Mouse (Mus musculus): ENCODE measurements around the gene Mphosph9. TPM values are rescaled to one million over a fixed set of nuclear protein-coding genes. Genes with fewer than 3 reads are reported as not detected.
A peak's percentile ranks its signal among the peaks of the same experiment; 100 is the strongest.

Mphosph9 gene
- polyA plus RNA-seq, 1 experiment from 2014 or later: 10.8 TPM

DNA sequence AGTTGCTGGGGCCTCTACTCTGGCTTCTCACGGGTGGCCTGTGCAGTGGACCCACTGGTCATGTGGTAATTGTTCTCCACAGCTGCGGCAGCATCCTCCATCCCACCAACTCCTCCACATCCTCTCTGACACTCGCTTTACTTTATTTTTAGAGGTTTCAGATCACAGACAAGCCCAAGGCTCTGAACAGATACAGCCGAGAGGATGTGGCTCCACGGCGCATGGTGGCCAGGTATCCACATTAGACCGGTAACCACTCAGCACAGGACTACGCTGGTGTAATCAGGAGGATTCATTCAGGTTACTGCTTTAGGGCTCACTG, 94.7 kb downstream of the Mphosph9 start:
- Histone ChIP-seq H3K4me1 (ENCODE audit: insufficient read depth, low read length) (peaks cover 45% of the 10 kb centered on the region), H3K27ac (ENCODE audit: low read length) (peak overlapping the region; percentile 53), H3K27me3 (ENCODE audit: insufficient read depth, low read length) (no peaks in the 10 kb centered on the region), H3K9ac (replicated peaks; ENCODE audit: low read length) (no peak overlapping the region), H3K36me3 (ENCODE audit: insufficient read depth, low read length) (no peaks in the 10 kb centered on the region), H3K9me3 (ENCODE audit: low read length) (no peaks in the 10 kb centered on the region), H3K4me3 (ENCODE audit: low read length) (no peak overlapping the region), H3K4me2 (replicated peaks; ENCODE audit: low read depth, low read length) (peak overlapping the region; percentile 17; the same call in 1 of the 2 replicates)
- ATAC-seq (ENCODE audit: low FRiP score, low TSS enrichment): no peak
- WGBS: 25% methylated on average over 8 of the region's 8 CpGs

DNA sequence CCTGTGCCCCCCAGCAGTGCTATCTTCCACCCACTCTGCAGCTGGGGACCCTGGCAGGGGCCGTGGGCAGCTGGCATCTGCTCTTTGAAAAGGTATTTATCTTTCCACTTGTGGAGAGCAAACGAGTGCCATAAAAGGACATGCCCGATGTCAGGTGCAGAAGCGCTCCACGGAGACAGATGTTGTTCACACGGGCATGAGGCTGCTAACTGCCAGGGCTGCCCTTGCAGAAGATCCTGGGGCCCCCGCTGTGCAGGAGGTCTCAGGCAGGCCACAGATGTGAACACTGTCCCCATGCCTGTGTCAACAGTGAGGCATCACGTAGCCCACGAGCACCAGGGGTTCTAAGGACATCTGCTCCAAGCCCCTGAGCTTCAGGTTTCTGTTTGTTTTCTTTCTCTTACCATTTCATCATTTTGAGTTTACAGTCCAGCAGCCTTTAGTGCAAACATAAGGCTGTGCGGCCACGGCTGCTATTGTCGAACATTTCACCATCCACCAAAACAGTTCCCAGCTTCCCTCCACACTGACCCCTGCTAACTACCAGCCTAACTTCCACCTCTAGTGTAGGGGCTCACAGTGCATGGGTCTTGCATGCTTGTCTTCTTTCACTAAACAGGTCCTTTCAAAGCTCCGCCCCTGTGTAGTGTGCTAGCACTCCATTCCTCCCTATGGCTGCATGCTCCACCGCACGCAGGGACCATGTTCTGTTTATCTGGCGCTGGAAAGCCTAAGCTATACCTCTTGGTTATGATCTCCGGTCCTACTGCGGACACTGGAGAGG, 95.2 kb downstream of the Mphosph9 start:
- Histone ChIP-seq H3K4me1 (ENCODE audit: insufficient read depth, low read length) (peaks cover 45% of the 10 kb centered on the region), H3K4me2 (replicated peaks; ENCODE audit: low read depth, low read length) (peak overlapping the region; percentile 17; the same call in 1 of the 2 replicates), H3K4me3 (ENCODE audit: low read length) (no peak overlapping the region), H3K27ac (ENCODE audit: low read length) (peak overlapping the region; percentile 53), H3K36me3 (ENCODE audit: insufficient read depth, low read length) (no peaks in the 10 kb centered on the region), H3K9me3 (ENCODE audit: low read length) (no peaks in the 10 kb centered on the region), H3K27me3 (ENCODE audit: insufficient read depth, low read length) (no peaks in the 10 kb centered on the region), H3K9ac (replicated peaks; ENCODE audit: low read length) (no peak overlapping the region)
- ATAC-seq (ENCODE audit: low FRiP score, low TSS enrichment): peak; percentile 68
- 24% methylated on average over 18 of the region's 18 CpGs for WGBS

DNA sequence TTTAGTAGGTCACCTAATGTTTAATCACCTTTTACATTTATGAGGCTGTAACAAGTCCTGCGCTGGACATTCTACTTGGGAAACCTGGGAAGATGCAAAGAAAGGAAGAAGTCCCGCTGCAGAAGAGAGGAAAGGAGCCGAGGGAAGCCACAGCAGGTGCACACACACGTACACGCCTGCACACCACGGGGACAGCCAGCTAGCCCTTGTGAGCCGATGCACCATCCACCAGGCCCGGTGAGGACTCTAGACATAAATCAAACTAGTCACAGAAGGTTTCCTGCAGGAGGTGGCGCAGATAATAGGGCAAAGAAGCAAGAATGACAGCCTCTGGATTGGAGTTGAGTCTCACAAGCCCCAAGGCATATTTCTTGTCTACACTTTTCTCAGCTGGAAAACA, 97.3 kb downstream of the Mphosph9 start:
- Histone ChIP-seq H3K9me3 (ENCODE audit: low read length) (no peaks in the 10 kb centered on the region), H3K27ac (ENCODE audit: low read length) (no peak overlapping the region), H3K27me3 (ENCODE audit: insufficient read depth, low read length) (no peaks in the 10 kb centered on the region), H3K4me2 (replicated peaks; ENCODE audit: low read depth, low read length) (no peak overlapping the region), H3K4me1 (ENCODE audit: insufficient read depth, low read length) (peaks cover 38% of the 10 kb centered on the region), H3K36me3 (ENCODE audit: insufficient read depth, low read length) (no peaks in the 10 kb centered on the region), H3K4me3 (ENCODE audit: low read length) (no peak overlapping the region), H3K9ac (replicated peaks; ENCODE audit: low read length) (no peak overlapping the region)
- ATAC-seq (ENCODE audit: low FRiP score, low TSS enrichment): no peak
- WGBS: 58% methylated on average over 9 of the region's 9 CpGs

DNA sequence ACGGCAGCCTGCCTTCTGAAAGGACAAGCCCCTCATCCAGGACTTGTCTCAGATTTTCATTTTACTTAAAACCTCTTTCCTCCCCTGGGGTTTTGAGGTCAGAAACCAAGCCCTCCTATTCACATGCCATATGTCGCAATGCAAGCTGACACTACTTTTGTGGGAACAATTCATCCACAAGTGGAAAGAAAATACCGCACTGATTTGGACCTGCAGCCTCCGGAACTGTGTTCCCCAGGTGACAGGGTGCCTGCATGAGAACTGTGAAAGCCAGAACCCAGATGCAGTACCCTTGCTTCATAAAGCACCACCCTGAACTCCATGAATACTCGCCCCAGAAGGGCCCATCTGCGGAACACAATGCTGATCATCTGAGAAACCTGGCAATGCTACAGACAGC, 100.6 kb downstream of the Mphosph9 start:
- ATAC-seq (ENCODE audit: low FRiP score, low TSS enrichment): no peak
- H3K9ac ChIP-seq (replicated peaks; ENCODE audit: low read length): no peak overlapping the region
- H3K27ac ChIP-seq (ENCODE audit: low read length): no peak overlapping the region
- no peaks in the 10 kb centered on the region for H3K36me3 ChIP-seq (ENCODE audit: insufficient read depth, low read length)
- H3K9me3 ChIP-seq (ENCODE audit: low read length): no peaks in the 10 kb centered on the region
- H3K27me3 ChIP-seq (ENCODE audit: insufficient read depth, low read length): no peaks in the 10 kb centered on the region
- H3K4me2 ChIP-seq (replicated peaks; ENCODE audit: low read depth, low read length): no peak overlapping the region
- no peak overlapping the region for H3K4me3 ChIP-seq (ENCODE audit: low read length)
- WGBS: 59% methylated on average over 6 of the region's 6 CpGs
- H3K4me1 ChIP-seq (ENCODE audit: insufficient read depth, low read length): peaks cover 10% of the 10 kb centered on the region

DNA sequence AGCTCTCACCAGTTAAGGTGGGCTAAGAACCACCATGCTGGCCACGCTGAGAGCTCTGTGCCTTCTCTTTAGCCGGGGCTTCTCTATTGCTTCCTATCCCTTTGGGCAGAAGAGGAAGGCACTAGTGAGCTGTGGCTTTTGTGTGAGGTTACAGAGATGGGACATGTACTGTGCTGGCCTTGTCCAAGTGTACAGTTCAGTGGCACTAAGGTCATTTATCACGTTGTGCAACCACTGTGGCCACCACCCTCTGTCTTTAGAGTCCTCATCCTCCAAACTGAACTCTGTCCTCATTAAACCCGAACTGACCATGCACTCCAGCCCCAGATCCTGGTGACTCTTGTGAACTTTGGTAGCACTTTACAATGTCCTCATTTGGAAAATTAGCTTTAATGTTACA, 101.3 kb downstream of the Mphosph9 start:
- H3K27ac ChIP-seq (ENCODE audit: low read length): no peak overlapping the region
- ATAC-seq (ENCODE audit: low FRiP score, low TSS enrichment): no peak
- 82% methylated on average over 4 of the region's 4 CpGs for WGBS
- no peak overlapping the region for H3K4me3 ChIP-seq (ENCODE audit: low read length)
- H3K27me3 ChIP-seq (ENCODE audit: insufficient read depth, low read length): no peaks in the 10 kb centered on the region
- H3K9me3 ChIP-seq (ENCODE audit: low read length): no peaks in the 10 kb centered on the region
- H3K36me3 ChIP-seq (ENCODE audit: insufficient read depth, low read length): no peaks in the 10 kb centered on the region
- H3K9ac ChIP-seq (replicated peaks; ENCODE audit: low read length): no peak overlapping the region
- H3K4me2 ChIP-seq (replicated peaks; ENCODE audit: low read depth, low read length): no peak overlapping the region
- H3K4me1 ChIP-seq (ENCODE audit: insufficient read depth, low read length): peaks cover 6% of the 10 kb centered on the region

DNA sequence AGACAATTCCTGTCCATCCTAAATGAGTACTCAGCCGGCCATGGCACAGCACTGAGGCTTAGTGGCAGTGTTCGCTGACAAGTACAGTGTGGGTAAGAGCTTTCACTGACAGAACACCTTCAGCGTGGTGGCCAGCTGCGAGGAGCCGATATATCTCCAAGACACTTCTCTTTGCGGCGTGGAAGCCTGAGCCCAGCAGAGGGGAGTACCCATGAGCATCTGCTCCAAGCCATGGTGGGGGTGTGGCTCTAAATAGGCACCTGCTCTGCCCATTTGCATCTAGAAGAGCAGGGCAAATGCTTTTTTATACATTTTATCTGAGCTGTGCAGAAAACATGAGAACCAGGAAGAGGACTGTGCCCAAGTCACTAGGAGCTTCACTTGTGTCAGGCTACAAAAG, 101.9 kb downstream of the Mphosph9 start:
- Histone ChIP-seq H3K4me2 (replicated peaks; ENCODE audit: low read depth, low read length) (no peak overlapping the region), H3K27me3 (ENCODE audit: insufficient read depth, low read length) (no peaks in the 10 kb centered on the region), H3K9me3 (ENCODE audit: low read length) (no peaks in the 10 kb centered on the region), H3K9ac (replicated peaks; ENCODE audit: low read length) (no peak overlapping the region), H3K27ac (ENCODE audit: low read length) (no peak overlapping the region), H3K4me3 (ENCODE audit: low read length) (no peak overlapping the region), H3K4me1 (ENCODE audit: insufficient read depth, low read length) (peaks cover 9% of the 10 kb centered on the region), H3K36me3 (ENCODE audit: insufficient read depth, low read length) (no peaks in the 10 kb centered on the region)
- 92% methylated on average over 7 of the region's 7 CpGs for WGBS
- no peak for ATAC-seq (ENCODE audit: low FRiP score, low TSS enrichment)

DNA sequence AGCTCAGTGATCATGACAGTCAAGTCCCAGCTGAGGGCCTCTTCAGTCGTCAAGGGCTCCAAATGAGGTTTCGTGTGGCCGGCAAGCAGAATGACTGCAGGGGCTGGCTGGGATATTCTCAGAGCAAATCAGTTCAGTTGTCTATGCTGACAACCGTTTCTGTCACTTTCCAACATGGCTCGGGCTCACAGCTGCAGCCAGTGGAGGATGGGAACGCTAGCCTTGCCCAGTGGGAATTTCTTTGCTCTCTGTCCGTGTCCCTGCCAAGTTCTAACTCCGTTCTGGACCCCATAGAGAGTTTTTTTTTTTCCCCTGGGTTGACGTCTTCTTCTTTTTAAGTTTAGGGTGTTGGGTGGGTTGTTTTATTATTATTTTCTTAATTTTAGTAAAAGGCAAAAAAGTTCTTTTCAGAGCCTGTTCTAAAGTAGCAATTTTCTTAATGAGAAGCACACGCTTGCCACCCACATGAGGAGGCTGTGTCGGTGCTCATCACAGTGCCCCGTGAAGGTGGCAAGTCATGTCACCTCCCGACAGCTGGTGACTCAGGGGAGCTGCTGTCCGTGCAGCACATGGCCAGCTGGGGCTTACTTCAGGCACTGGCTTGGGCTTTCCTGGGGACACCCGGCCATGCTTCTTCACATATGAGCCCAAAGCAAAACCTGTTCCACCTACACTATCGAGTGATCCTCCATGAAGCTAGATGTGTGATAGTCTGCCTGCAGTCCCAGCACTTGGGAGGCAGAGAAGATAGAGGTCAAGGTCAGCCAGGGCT, 103.3 kb downstream of the Mphosph9 start:
- Histone ChIP-seq H3K4me1 (ENCODE audit: insufficient read depth, low read length) (peaks cover 11% of the 10 kb centered on the region), H3K9me3 (ENCODE audit: low read length) (no peaks in the 10 kb centered on the region), H3K4me2 (replicated peaks; ENCODE audit: low read depth, low read length) (no peak overlapping the region), H3K27ac (ENCODE audit: low read length) (no peak overlapping the region), H3K9ac (replicated peaks; ENCODE audit: low read length) (no peak overlapping the region), H3K27me3 (ENCODE audit: insufficient read depth, low read length) (no peaks in the 10 kb centered on the region), H3K36me3 (ENCODE audit: insufficient read depth, low read length) (no peaks in the 10 kb centered on the region), H3K4me3 (ENCODE audit: low read length) (no peak overlapping the region)
- ATAC-seq (ENCODE audit: low FRiP score, low TSS enrichment): no peak
- 61% methylated on average over 16 of the region's 16 CpGs for WGBS

DNA sequence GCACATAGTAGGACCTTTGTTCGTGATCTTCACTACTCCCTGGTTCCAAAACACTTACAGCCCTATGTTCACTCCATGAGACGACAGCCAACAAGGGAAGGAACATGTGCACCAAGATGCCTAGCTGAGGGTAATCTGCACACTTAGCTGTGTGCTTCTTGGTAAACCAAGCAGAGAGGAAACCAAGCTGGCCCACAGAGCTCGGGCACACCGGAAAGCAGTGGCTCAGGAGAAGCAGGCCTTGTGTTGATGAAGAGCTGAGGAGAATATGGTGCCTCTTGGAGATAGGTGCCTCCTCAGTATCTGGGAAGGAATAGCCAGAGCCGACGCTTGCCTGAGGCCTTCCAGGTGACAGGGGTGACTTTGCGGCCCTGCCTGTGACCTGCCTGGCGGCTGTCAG, 104.2 kb downstream of the Mphosph9 start:
- Histone ChIP-seq H3K4me3 (ENCODE audit: low read length) (no peak overlapping the region), H3K27ac (ENCODE audit: low read length) (no peak overlapping the region), H3K4me1 (ENCODE audit: insufficient read depth, low read length) (peaks cover 11% of the 10 kb centered on the region), H3K9me3 (ENCODE audit: low read length) (no peaks in the 10 kb centered on the region), H3K9ac (replicated peaks; ENCODE audit: low read length) (no peak overlapping the region), H3K27me3 (ENCODE audit: insufficient read depth, low read length) (no peaks in the 10 kb centered on the region), H3K4me2 (replicated peaks; ENCODE audit: low read depth, low read length) (no peak overlapping the region), H3K36me3 (ENCODE audit: insufficient read depth, low read length) (no peaks in the 10 kb centered on the region)
- ATAC-seq (ENCODE audit: low FRiP score, low TSS enrichment): no peak
- WGBS: 89% methylated on average over 8 of the region's 8 CpGs

DNA sequence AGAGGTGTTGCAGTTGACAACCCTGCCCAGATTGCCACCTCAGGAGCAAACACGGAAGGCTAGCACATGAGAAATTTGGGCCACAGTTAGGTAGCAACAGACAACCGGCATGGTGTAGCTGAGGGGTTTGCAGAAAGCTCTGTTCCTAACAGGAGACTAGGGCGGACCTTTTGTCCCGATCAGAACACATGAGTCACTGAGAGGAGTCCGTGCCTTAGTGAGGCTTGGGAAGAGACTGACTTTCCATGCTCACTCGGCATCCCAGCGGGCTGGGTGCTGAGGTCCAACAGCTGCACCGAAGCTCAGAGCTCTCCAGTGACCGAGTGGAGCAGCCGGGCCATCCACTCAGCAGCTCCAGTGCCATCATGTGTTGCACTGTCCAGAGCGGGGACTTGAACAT, 105.1 kb downstream of the Mphosph9 start:
- Histone ChIP-seq H3K27ac (ENCODE audit: low read length) (no peak overlapping the region), H3K27me3 (ENCODE audit: insufficient read depth, low read length) (no peaks in the 10 kb centered on the region), H3K9me3 (ENCODE audit: low read length) (no peaks in the 10 kb centered on the region), H3K36me3 (ENCODE audit: insufficient read depth, low read length) (no peaks in the 10 kb centered on the region), H3K4me2 (replicated peaks; ENCODE audit: low read depth, low read length) (no peak overlapping the region), H3K4me3 (ENCODE audit: low read length) (no peak overlapping the region), H3K9ac (replicated peaks; ENCODE audit: low read length) (no peak overlapping the region), H3K4me1 (ENCODE audit: insufficient read depth, low read length) (peaks cover 17% of the 10 kb centered on the region)
- ATAC-seq (ENCODE audit: low FRiP score, low TSS enrichment): no peak
- 75% methylated on average over 11 of the region's 11 CpGs for WGBS

DNA sequence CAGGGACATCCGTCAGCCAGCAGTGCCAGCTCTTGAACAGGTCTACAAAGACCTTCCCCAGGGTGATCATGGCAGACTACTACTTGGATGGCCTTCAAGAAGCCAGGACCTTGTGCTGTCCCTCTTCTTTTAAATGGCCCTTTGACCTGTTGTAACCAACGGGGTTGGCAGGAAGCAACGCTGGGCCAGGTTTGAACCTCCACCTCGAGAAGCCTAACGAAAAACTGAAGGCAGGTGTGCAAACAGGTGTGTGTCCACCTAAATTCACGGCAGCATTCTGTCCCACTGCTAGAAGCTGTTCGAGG, 106.1 kb downstream of the Mphosph9 start:
- no peaks in the 10 kb centered on the region for H3K27me3 ChIP-seq (ENCODE audit: insufficient read depth, low read length)
- no peak overlapping the region for H3K4me2 ChIP-seq (replicated peaks; ENCODE audit: low read depth, low read length)
- WGBS: 75% methylated on average over 7 of the region's 7 CpGs
- peaks cover 17% of the 10 kb centered on the region for H3K4me1 ChIP-seq (ENCODE audit: insufficient read depth, low read length)
- H3K36me3 ChIP-seq (ENCODE audit: insufficient read depth, low read length): no peaks in the 10 kb centered on the region
- H3K27ac ChIP-seq (ENCODE audit: low read length): no peak overlapping the region
- H3K4me3 ChIP-seq (ENCODE audit: low read length): no peak overlapping the region
- no peak for ATAC-seq (ENCODE audit: low FRiP score, low TSS enrichment)
- no peak overlapping the region for H3K9ac ChIP-seq (replicated peaks; ENCODE audit: low read length)
- no peaks in the 10 kb centered on the region for H3K9me3 ChIP-seq (ENCODE audit: low read length)

Data from kidney, embryonic 16.5 days (tissue).